Comparison of ENCODE assay signal across 18 mouse cellular contexts in the genomic region with DNA sequence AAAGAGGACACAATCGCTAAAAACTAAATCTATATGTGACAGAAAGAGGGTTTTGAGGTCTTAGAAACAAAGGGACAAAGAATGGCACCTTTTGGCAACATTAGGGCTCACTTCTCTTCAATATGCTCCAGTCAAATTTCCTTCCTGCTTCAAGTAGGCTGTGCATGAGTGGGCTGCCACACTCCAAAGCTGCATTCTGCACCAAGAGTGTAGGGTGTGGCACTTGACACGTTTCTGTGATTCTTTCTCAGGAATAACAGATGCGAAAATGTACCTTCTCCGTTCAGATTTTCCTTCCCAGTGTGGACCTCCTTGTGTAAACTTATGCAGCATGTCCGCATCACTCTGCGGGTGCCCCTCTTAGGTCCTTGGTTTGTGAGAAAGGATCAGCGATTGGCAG.
A peak's percentile ranks its signal among the peaks of the same experiment; 100 is the strongest.
DNase-seq lines count a peak whose midpoint lies in the region; ATAC-seq and TF ChIP-seq lines count a peak whose summit lies in the region.
"Had no signal": no experiment of that assay in that cellular context is flagged by ENCODE, and none has a peak within 500 bp of the region (broad histone marks: within the 10 kb centered on the region; RNA-seq: fewer than 3 reads in every experiment).

No protein-coding gene starts in this region.

- TF ChIP-seq CTCF in left cerebral cortex, adult 2 months (IDR thresholded peaks at IDR 0.05): no peak
- TF ChIP-seq CTCF in cortical plate, adult 2 months (IDR thresholded peaks at IDR 0.05; ENCODE audit: extremely low read depth, insufficient read depth, low read length): no peak
- no peak for TF ChIP-seq CTCF in forebrain, postnatal 0 days (IDR thresholded peaks at IDR 0.05; ENCODE audit: low read depth)

- H3K36me3 ChIP-seq in forebrain, postnatal 0 days (ENCODE audit: insufficient read depth): no peaks in the 10 kb centered on the region
- H3K36me3 ChIP-seq: embryonic facial prominence, embryonic 13.5 days; embryonic facial prominence, embryonic 15.5 days; forebrain, embryonic 15.5 days had no signal

- H3K9me3 ChIP-seq in forebrain, postnatal 0 days (ENCODE audit: low read length): no peaks in the 10 kb centered on the region
- H3K9me3 ChIP-seq: embryonic facial prominence, embryonic 13.5 days; embryonic facial prominence, embryonic 15.5 days; forebrain, embryonic 13.5 days; forebrain, embryonic 15.5 days had no signal

- intact Hi-C loops in left cerebral cortex, adult 2 months (cut with DNase I): loop anchor here (2.0 kb wide), 1 partner anchor 48 kb away; no protein-coding TSS in a partner anchor
- intact Hi-C loops in left cerebral cortex, postnatal 4 days (cut with DNase I): no loop called here

- H3K4me1 ChIP-seq in cortical plate, adult 2 months (ENCODE audit: control insufficient read depth, insufficient read depth, low read length): peaks cover 2% of the 10 kb centered on the region
- H3K4me1 ChIP-seq in forebrain, postnatal 0 days (ENCODE audit: insufficient read depth): no peaks in the 10 kb centered on the region
- H3K4me1 ChIP-seq: embryonic facial prominence, embryonic 15.5 days; forebrain, embryonic 13.5 days; forebrain, embryonic 15.5 days had no signal

- peak overlapping the region; percentile 37 for H3K27ac ChIP-seq in left cerebral cortex, adult 2 months
- H3K27ac ChIP-seq in cortical plate, adult 2 months (ENCODE audit: insufficient read depth, low read length): peak overlapping the region; percentile 28; the same call in 1 of the 2 replicates
- no peak overlapping the region for H3K27ac ChIP-seq in forebrain, postnatal 0 days (ENCODE audit: low read depth, low read length)
- H3K27ac ChIP-seq: embryonic facial prominence, embryonic 13.5 days; embryonic facial prominence, embryonic 15.5 days; forebrain, embryonic 13.5 days; forebrain, embryonic 15.5 days had no signal

- no peak overlapping the region for H3K9ac ChIP-seq in forebrain, postnatal 0 days
- H3K9ac ChIP-seq: embryonic facial prominence, embryonic 13.5 days; embryonic facial prominence, embryonic 15.5 days; forebrain, embryonic 13.5 days; forebrain, embryonic 15.5 days had no signal

- 88% methylated on average over 7 of the region's 7 CpGs for WGBS in forebrain, postnatal 0 days

- H3K27me3 ChIP-seq in forebrain, postnatal 0 days (ENCODE audit: insufficient read depth, low read length): no peaks in the 10 kb centered on the region
- H3K27me3 ChIP-seq: embryonic facial prominence, embryonic 13.5 days; embryonic facial prominence, embryonic 15.5 days; forebrain, embryonic 13.5 days; forebrain, embryonic 15.5 days had no signal

- DNase-seq in left cerebral cortex, adult 2 months (ENCODE audit: extremely low spot score in 1 of 2, low spot score in 2 of 2): no peak
- no peak for DNase-seq in left cerebral cortex, postnatal 4 days
- no peak for DNase-seq in forebrain, postnatal 0 days
- DNase-seq: adrenal gland, adult 2 months; adrenal gland, postnatal 10 days; adrenal gland, postnatal 25 days; cerebellum, adult 11-12 months; cerebellum, adult 2 months; cerebellum, adult 9-10 months; cerebellum, postnatal 10 days; cerebellum, postnatal 25 days; embryo, embryonic 11 days had no signal

- H3K4me2 ChIP-seq in forebrain, postnatal 0 days (ENCODE audit: low read depth): no peak overlapping the region
- H3K4me2 ChIP-seq: embryonic facial prominence, embryonic 13.5 days; embryonic facial prominence, embryonic 15.5 days; forebrain, embryonic 13.5 days; forebrain, embryonic 15.5 days had no signal

- TF ChIP-seq POLR2A in cortical plate, adult 2 months (IDR thresholded peaks at IDR 0.05; ENCODE audit: extremely low read depth, insufficient read depth, low read length): no peak

- H3K4me3 ChIP-seq in left cerebral cortex, adult 2 months: no peak overlapping the region
- H3K4me3 ChIP-seq in cortical plate, adult 2 months (ENCODE audit: insufficient read depth, low read length): no peak overlapping the region
- H3K4me3 ChIP-seq in forebrain, postnatal 0 days (ENCODE audit: low read depth, low read length): no peak overlapping the region
- H3K4me3 ChIP-seq: embryonic facial prominence, embryonic 13.5 days; embryonic facial prominence, embryonic 15.5 days; forebrain, embryonic 13.5 days; forebrain, embryonic 15.5 days had no signal

- ATAC-seq in erythroblast, adult 5-6 weeks (replicated peaks; ENCODE audit: low FRiP score, poor library complexity, severe bottlenecking): no peak
- ATAC-seq in forebrain, postnatal 0 days: no peak
- ATAC-seq: forebrain, embryonic 13.5 days; forebrain, embryonic 15.5 days had no signal
